Mouse (Mus musculus): ENCODE measurements around the gene Prkn.

The Prkn gene

DNA sequence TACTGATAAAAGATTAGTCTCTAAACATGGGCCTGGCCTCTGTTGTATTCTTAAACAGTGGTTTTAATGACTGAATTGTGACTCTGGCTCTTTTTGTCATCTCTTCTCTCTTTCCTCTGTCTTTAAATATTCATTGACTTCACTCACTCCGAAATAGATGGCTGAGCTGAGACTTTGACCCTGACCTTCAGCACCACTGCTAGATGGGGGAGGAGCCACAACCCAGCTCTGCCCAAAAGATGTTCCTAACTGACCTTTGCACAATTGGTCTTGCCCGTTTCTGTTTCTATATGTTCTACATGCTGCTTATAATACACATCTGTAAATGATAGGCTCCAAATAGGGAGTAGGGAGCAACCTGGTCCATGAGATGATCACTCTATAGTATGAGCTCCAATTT lies 912.5 kb downstream of the Prkn start:
- CTCF ChIA-PET: no interaction called here

DNA sequence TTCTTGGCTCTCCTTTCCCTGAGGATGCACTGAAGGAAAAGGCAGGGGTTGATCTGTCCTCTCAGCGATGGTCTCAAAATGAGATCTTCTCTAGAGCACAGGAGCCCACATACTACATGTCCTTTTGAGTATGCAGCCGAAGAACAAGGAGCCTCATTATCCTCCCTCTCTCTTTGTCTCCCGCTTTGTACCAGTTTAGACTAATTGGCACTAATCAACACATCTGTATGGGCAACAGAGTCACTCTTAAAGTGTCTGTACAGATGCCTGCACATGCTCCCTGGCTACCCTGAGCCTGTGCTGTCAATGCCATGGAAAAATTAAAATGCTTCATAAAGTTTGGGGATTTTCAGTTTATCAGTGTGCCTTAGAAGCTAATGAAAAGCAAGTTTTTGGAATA lies 924.9 kb downstream of the Prkn start:
- CTCF ChIA-PET: no interaction called here

DNA sequence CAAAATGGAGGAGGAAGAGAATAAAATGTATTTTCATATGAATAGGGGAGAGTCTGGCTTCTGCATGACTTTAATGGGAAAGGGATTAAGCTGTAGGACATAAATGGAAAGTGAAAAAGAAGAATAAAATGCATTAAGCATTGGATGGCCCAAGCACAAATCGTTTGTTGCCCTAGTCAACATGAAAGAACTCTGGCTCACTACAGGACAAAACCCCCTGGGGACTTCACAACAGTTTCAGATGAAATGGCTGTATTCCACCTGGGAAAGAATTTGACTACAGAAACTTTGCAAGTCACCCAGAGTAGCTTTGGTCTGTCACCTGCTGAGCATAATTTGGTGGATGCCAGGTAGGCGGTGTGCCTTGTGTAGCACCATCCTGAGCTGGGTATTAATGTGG lies 925.4 kb downstream of the Prkn start:
- CTCF ChIA-PET: no interaction called here

- CTCF ChIA-PET: no interaction called here
Observed at GRCm38 (mm10) chr17:11767301-11767700, 927.1 kb downstream of the Prkn start.

- CTCF ChIA-PET: no interaction called here
Observed at GRCm38 (mm10) chr17:11768345-11768744, 928.2 kb downstream of the Prkn start.

- CTCF ChIA-PET: no interaction called here
Observed at GRCm38 (mm10) chr17:11768971-11769370, 928.8 kb downstream of the Prkn start.

DNA sequence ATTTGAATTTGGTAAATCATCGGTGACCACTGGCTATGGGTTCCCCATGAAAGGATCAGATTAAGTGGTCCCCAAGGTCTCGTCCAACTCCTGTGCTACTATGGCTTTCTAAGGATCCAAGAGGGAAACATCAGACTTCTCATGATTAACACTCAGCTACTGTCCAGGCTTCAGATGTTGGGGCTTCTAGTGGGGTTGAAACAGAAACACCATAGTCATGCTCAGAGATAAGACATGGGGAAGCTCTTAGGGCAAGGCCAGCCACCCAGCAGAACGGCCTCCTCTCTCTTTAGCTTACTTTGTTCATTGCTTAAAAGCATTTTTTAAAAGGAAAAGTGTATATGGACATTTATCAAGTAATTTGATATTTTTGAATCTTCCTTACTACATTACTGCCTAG lies 929.3 kb downstream of the Prkn start:
- CTCF ChIA-PET: no interaction called here

GRCm38 (mm10) chr17:11779547-11779946 lies 939.4 kb downstream of the Prkn start:
- CTCF ChIA-PET: no interaction called here

GRCm38 (mm10) chr17:11780005-11780404 lies 939.8 kb downstream of the Prkn start:
- CTCF ChIA-PET: no interaction called here

DNA sequence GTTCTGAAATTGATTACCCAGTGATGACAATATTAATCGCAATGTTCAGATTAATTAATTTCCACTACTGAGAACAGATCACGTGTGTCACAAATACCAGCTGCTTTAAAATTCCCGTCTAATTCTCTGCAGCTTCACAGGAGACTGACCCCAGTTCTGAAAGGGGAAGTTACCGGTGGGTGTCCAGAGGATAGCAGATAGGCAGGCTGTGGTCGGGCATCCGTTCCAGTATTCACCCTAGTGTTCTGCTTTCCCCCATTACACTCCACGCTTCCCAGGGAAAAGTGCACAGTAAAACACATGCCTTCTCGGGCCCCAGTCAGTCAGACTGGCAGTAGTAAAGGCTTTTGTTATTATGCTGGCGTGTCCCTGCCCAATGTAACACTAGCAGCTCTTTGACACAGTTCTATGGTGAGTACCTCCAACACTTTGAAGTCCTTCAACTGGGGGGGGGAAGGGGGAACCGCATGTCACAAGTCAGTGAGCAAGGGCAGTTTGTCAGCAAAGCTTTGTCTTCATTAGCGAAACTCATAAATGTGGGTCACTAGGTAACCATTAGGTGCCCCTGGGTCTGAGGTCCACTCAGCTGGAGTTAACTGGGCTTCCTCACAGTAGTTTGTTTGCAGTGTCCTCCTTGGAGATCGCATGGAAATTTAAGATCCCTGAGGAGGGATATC lies 940.8 kb downstream of the Prkn start:
- CTCF ChIA-PET: no interaction called here

- CTCF ChIA-PET: no interaction called here
Observed at GRCm38 (mm10) chr17:11788270-11788936, 948.2 kb downstream of the Prkn start.

GRCm38 (mm10) chr17:11795979-11796378 lies 955.8 kb downstream of the Prkn start:
- CTCF ChIA-PET: no interaction called here

GRCm38 (mm10) chr17:11801226-11801625 lies 961.0 kb downstream of the Prkn start:
- CTCF ChIA-PET: no interaction called here

- CTCF ChIA-PET: no interaction called here
Observed at GRCm38 (mm10) chr17:11807280-11807679, 967.1 kb downstream of the Prkn start.

- CTCF ChIA-PET: no interaction called here
Observed at GRCm38 (mm10) chr17:11817886-11818285, 977.7 kb downstream of the Prkn start.

- CTCF ChIA-PET: no interaction called here
Observed at GRCm38 (mm10) chr17:11819506-11819905, 979.3 kb downstream of the Prkn start.

- CTCF ChIA-PET: no interaction called here
Observed at GRCm38 (mm10) chr17:11820757-11821156, 980.6 kb downstream of the Prkn start.

DNA sequence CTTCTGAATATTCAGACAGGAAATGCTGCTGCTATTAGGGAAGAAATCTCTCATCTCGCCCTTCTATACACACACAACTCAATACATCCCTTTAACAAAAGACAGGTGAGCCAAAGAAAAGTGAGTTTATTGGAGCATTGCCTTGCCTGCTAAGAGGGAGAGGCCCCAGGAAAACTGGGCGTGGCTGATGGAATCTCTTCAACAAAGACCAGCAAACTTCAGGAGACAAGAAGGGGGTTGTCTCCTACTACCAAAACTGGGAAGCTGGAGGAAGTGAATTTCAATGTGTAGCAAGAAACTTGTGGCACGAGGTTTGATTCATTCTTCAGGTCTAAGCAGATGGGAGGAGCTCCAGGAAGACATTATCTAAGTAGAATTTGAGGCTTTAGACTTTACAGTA lies 989.3 kb downstream of the Prkn start:
- CTCF ChIA-PET: no interaction called here

DNA sequence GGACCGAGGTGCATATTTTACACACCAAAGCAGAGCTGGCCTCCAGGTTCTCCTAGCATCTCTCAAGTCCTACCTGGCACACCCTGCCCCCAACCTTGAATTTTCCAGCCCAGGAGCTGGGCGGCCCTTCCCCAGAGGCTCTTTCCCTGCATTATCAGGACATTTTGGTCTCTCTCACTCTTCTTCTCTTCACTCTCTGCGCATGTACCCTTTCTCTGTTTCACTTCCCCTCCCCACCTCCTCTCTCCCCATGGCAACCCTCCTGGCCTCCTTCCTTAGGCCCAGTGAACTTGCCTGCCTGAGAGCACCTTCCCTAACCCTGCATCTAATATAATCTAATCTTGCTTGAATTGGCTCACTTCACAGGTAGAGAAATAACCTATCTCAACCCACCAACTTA lies 996.9 kb downstream of the Prkn start:
- CTCF ChIA-PET: no interaction called here

- CTCF ChIA-PET: no interaction called here
Observed at GRCm38 (mm10) chr17:11844436-11844835, 1004.3 kb downstream of the Prkn start.

DNA sequence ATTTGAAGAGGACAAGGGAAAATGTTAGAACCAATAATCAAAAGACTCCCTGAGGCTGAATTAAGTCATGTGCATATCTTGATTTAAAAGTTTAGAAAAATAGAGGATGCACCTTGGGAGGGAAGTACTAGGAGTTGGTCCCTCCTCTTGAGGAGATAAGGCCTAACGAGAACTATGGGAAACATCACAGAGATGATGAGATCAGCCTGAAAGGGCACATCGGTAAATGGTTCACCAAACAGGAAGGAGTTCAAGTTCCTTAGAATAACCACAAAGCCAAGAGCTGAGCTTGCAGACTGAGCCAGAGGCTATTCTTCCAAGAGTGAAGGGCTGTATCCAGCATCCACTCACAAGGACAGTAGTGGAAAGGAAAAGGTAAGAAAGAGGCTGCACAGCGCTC lies 1004.8 kb downstream of the Prkn start:
- CTCF ChIA-PET: no interaction called here

DNA sequence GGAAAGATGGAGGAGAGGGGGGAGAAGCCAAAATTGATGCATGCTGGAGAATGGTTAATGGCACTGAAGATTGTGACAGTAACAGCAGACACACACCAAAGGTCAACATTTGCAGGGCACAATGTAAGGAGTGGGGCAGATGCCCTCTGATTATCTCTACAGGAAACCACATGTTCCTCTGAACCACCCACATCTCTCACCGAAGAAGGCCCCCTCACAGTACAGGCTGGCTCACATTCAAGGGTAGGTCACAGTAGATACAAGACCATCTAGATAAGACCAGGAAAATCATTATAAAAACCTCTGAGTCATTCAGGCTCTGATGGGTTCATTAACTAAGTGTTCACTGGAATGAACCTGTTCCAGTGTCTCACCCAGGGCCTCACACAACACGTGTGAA lies 1005.3 kb downstream of the Prkn start:
- CTCF ChIA-PET: no interaction called here

DNA sequence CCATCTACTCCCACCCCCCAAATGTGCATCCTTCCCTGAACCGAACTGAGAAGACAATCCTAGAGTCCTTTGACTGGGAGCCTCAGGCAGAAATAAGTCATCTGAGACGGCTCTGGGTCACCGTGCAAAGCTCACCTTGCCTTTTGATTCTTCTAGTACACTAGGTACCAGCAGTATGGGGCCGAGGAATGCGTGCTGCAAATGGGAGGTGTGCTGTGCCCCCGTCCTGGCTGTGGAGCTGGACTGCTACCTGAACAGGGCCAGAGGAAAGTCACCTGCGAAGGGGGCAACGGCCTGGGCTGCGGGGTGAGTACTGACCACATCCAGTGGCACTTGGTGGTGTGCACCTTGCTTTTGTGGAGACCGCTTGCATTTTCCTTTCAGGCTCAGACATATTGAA lies 1014.4 kb downstream of the Prkn start:
- CTCF ChIA-PET: no interaction called here

DNA sequence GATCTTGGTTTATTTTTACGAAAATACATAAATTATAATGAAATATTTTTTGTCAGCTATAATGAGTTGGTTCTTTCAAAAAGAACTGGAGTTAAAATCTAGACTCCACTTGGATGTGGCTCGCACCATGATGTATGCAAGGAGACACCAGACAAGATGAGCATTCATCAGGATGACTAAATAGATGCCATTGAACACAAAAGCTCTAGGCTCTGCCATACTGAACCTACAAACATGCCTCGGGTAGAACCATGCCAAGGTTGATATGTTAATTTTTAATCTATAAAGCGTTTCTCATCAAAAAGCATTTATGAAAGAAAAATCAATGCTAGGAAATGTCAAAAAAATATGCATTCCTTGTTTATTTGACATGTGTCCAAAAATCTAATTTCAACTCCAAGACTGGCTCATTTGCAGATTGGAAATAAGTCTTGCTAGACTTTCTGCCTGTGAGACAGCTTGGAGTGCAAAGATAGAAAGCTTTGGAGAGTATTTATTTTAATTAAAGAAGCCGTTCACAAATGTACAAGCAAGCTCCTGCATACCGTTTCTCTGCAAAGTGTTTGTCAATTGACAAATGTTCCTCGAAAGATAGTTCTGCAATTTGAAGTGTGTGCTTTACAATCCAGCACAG lies 1018.7 kb downstream of the Prkn start:
- CTCF ChIA-PET: no interaction called here

Data from spleen, embryonic (tissue).